Mouse (Mus musculus) embryonic facial prominence, embryonic 12.5 days (tissue): ENCODE data around the gene Nab2. TPM values are rescaled to one million over a fixed set of nuclear protein-coding genes. Genes with fewer than 3 reads are reported as not detected.

Experiments
- ATAC-seq: fragments of 200-750 bp; cut with Nextera tagmentation; 2 replicates; pipeline ENCODE4 v1.8.0; 2017; ENCODE audit not compliant: insufficient number of reproducible peaks, insufficient read depth, low FRiP score, low TSS enrichment
- H3K27ac ChIP-seq: fragments of 300-500 bp; sonication (generic); 2 replicates; pipeline ENCODE4 v1.5.1; 2016; ENCODE audit warnings: mild to moderate bottlenecking
- H3K27me3 ChIP-seq: fragments of 300-500 bp; sonication (generic); 2 replicates; pipeline ENCODE4 v1.6.1; 2016; ENCODE audit warnings: mild to moderate bottlenecking, moderate library complexity
- H3K36me3 ChIP-seq: fragments of 300-500 bp; sonication (generic); 2 replicates; pipeline ENCODE4 v1.6.1; 2016; ENCODE audit warnings: mild to moderate bottlenecking
- H3K4me1 ChIP-seq: fragments of 300-500 bp; sonication (generic); 2 replicates; pipeline ENCODE4 v1.6.1; 2016
- H3K4me2 ChIP-seq: fragments of 300-500 bp; sonication (generic); replicated peaks from 2 replicates; pipeline ENCODE4 v1.6.1; 2016; ENCODE audit warnings: mild to moderate bottlenecking, moderate library complexity
- H3K4me3 ChIP-seq: fragments of 300-500 bp; sonication (generic); 2 replicates; pipeline ENCODE4 v1.5.1; 2016; ENCODE audit warnings: mild to moderate bottlenecking
- H3K9ac ChIP-seq: fragments of 300-500 bp; sonication (generic); 2 replicates; pipeline ENCODE4 v1.6.1; 2016; ENCODE audit warnings: mild to moderate bottlenecking, moderate library complexity
- H3K9me3 ChIP-seq: fragments of 300-500 bp; sonication (generic); 2 replicates; pipeline ENCODE4 v1.6.1; 2016; ENCODE audit warnings: mild to moderate bottlenecking, moderate library complexity
- WGBS: fragments of 180-500 bp; shearing (Covaris S2); methylation state at CpG from one replicate; pipeline ENCODE4 v1.1.7; 2016; 5-methylcytosine and 5-hydroxymethylcytosine counted together
- polyA plus RNA-seq: library from polyadenylated mRNA; unstranded; fragments of >200 nt; fragmentation: Nextera tagmentation; extraction: Ambion mirVana; gene quantifications from 2 replicates; pipeline ENCODE4 v1.2.1, GENCODE M21; 2016

The Nab2 gene
- polyA plus RNA-seq, 1 experiment from 2014 or later: 18.8 TPM

- Histone ChIP-seq H3K27me3 (no peaks in the 10 kb centered on the region), H3K4me1 (no peaks in the 10 kb centered on the region), H3K36me3 (peaks cover 73% of the 10 kb centered on the region), H3K9ac (no peak overlapping the region), H3K9me3 (no peaks in the 10 kb centered on the region), H3K4me3 (no peak overlapping the region), H3K27ac (no peak overlapping the region), H3K4me2 (no peak overlapping the region)
- WGBS: 51% methylated on average over 2 of the region's 2 CpGs
- ATAC-seq: no peak
Measured at GRCm38 (mm10) chr10:127694636-127695035, 26.3 kb upstream of the Nab2 start.

- Histone ChIP-seq H3K4me3 (no peak overlapping the region), H3K27me3 (no peaks in the 10 kb centered on the region), H3K4me1 (no peaks in the 10 kb centered on the region), H3K4me2 (no peak overlapping the region), H3K36me3 (peaks cover 50% of the 10 kb centered on the region), H3K9ac (no peak overlapping the region), H3K27ac (no peak overlapping the region), H3K9me3 (no peaks in the 10 kb centered on the region)
- no peak for ATAC-seq
- WGBS: 23% methylated on average over 1 of the region's 1 CpGs
Measured at GRCm38 (mm10) chr10:127691053-127691452, 22.7 kb upstream of the Nab2 start.

GRCm38 (mm10) chr10:127682886-127683285 is 14.5 kb upstream of the Nab2 start:
- H3K27me3 ChIP-seq: no peaks in the 10 kb centered on the region
- no peak overlapping the region for H3K27ac ChIP-seq
- peaks cover 4% of the 10 kb centered on the region; the same call in 1 of the 2 replicates for H3K4me1 ChIP-seq
- H3K36me3 ChIP-seq: no peaks in the 10 kb centered on the region
- 86% methylated on average over 6 of the region's 6 CpGs for WGBS
- no peak overlapping the region for H3K4me2 ChIP-seq
- H3K9me3 ChIP-seq: no peaks in the 10 kb centered on the region
- no peak overlapping the region for H3K4me3 ChIP-seq
- no peak overlapping the region for H3K9ac ChIP-seq
- ATAC-seq: no peak

GRCm38 (mm10) chr10:127679881-127680280 is 11.5 kb upstream of the Nab2 start:
- Histone ChIP-seq H3K4me1 (peaks cover 7% of the 10 kb centered on the region; the same call in 1 of the 2 replicates), H3K9me3 (no peaks in the 10 kb centered on the region), H3K36me3 (no peaks in the 10 kb centered on the region), H3K4me3 (no peak overlapping the region), H3K4me2 (no peak overlapping the region), H3K27ac (no peak overlapping the region), H3K9ac (no peak overlapping the region), H3K27me3 (no peaks in the 10 kb centered on the region)
- 89% methylated on average over 3 of the region's 3 CpGs for WGBS
- ATAC-seq: no peak

GRCm38 (mm10) chr10:127679208-127679607 is 10.8 kb upstream of the Nab2 start:
- Histone ChIP-seq H3K4me2 (no peak overlapping the region), H3K27ac (no peak overlapping the region), H3K27me3 (no peaks in the 10 kb centered on the region), H3K9me3 (no peaks in the 10 kb centered on the region), H3K4me3 (no peak overlapping the region), H3K4me1 (peaks cover 7% of the 10 kb centered on the region; the same call in 1 of the 2 replicates), H3K36me3 (no peaks in the 10 kb centered on the region), H3K9ac (no peak overlapping the region)
- no peak for ATAC-seq
- 91% methylated on average over 1 of the region's 1 CpGs for WGBS

GRCm38 (mm10) chr10:127677591-127678336 is 9.4 kb upstream of the Nab2 start:
- Histone ChIP-seq H3K4me2 (peak overlapping the region; percentile 92), H3K36me3 (no peaks in the 10 kb centered on the region), H3K9ac (peak overlapping the region; percentile 81), H3K27ac (peak overlapping the region; percentile 83), H3K27me3 (no peaks in the 10 kb centered on the region), H3K9me3 (no peaks in the 10 kb centered on the region), H3K4me1 (peaks cover 7% of the 10 kb centered on the region; the same call in 1 of the 2 replicates), H3K4me3 (peak overlapping the region; percentile 76)
- no peak for ATAC-seq
- 8% methylated on average over 14 of the region's 14 CpGs for WGBS

GRCm38 (mm10) chr10:127676691-127677548 is 8.6 kb upstream of the Nab2 start:
- Histone ChIP-seq H3K4me2 (peak overlapping the region; percentile 92), H3K9me3 (no peaks in the 10 kb centered on the region), H3K4me1 (peaks cover 7% of the 10 kb centered on the region; the same call in 1 of the 2 replicates), H3K4me3 (peak overlapping the region; percentile 76), H3K36me3 (no peaks in the 10 kb centered on the region), H3K9ac (peak overlapping the region; percentile 81), H3K27me3 (no peaks in the 10 kb centered on the region), H3K27ac (peak overlapping the region; percentile 83)
- ATAC-seq: peak; percentile 90
- WGBS: under 1% methylated on average over 70 of the region's 71 CpGs

- Histone ChIP-seq H3K4me2 (peak overlapping the region; percentile 92), H3K27ac (peak overlapping the region; percentile 74; the same call in 1 of the 2 replicates), H3K4me3 (peak overlapping the region; percentile 76), H3K9me3 (no peaks in the 10 kb centered on the region), H3K9ac (no peak overlapping the region), H3K27me3 (no peaks in the 10 kb centered on the region), H3K36me3 (no peaks in the 10 kb centered on the region), H3K4me1 (peaks cover 7% of the 10 kb centered on the region; the same call in 1 of the 2 replicates)
- ATAC-seq: no peak
- WGBS: 52% methylated on average over 5 of the region's 5 CpGs
Measured at GRCm38 (mm10) chr10:127675859-127676398, 7.6 kb upstream of the Nab2 start.

- WGBS: 87% methylated on average over 8 of the region's 8 CpGs
Measured at GRCm38 (mm10) chr10:127674794-127675522, 6.6 kb upstream of the Nab2 start.

GRCm38 (mm10) chr10:127674046-127674655 is 5.8 kb upstream of the Nab2 start:
- WGBS: 91% methylated on average over 6 of the region's 6 CpGs

More at GRCm38 (mm10) chr10:127674794-127675522, 6.6 kb upstream of the Nab2 start:
- no peaks in the 10 kb centered on the region for H3K36me3 ChIP-seq
- H3K27me3 ChIP-seq: no peaks in the 10 kb centered on the region
- peaks cover 7% of the 10 kb centered on the region; the same call in 1 of the 2 replicates for H3K4me1 ChIP-seq
- H3K9ac ChIP-seq: no peak overlapping the region
- H3K4me3 ChIP-seq: no peak overlapping the region
- H3K4me2 ChIP-seq: no peak overlapping the region
- 0 out of 2 replicates have a peak overlapping the region, but pooled peaks have one; percentile 12 for H3K27ac ChIP-seq
- H3K9me3 ChIP-seq: no peaks in the 10 kb centered on the region
- no peak for ATAC-seq

GRCm38 (mm10) chr10:127671276-127671675 is 2.9 kb upstream of the Nab2 start:
- no peaks in the 10 kb centered on the region for H3K9me3 ChIP-seq
- no peak overlapping the region for H3K4me3 ChIP-seq
- no peaks in the 10 kb centered on the region for H3K27me3 ChIP-seq
- no peak for ATAC-seq
- 45% methylated on average over 2 of the region's 2 CpGs for WGBS
- H3K4me1 ChIP-seq: peaks cover 10% of the 10 kb centered on the region
- H3K4me2 ChIP-seq: no peak overlapping the region
- H3K36me3 ChIP-seq: no peaks in the 10 kb centered on the region
- no peak overlapping the region for H3K9ac ChIP-seq
- no peak overlapping the region for H3K27ac ChIP-seq

More at GRCm38 (mm10) chr10:127674046-127674655, 5.8 kb upstream of the Nab2 start:
- ATAC-seq: no peak
- Histone ChIP-seq H3K27me3 (no peaks in the 10 kb centered on the region), H3K4me1 (peaks cover 13% of the 10 kb centered on the region), H3K4me2 (no peak overlapping the region), H3K27ac (no peak overlapping the region), H3K9ac (no peak overlapping the region), H3K9me3 (no peaks in the 10 kb centered on the region), H3K4me3 (no peak overlapping the region), H3K36me3 (no peaks in the 10 kb centered on the region)
